ENCODE assay signal across 8 mouse cellular contexts in genomic region chr5:145205041-145205440, GRCm38 (mm10). TPM values are rescaled to one million over a fixed set of nuclear protein-coding genes. Genes with fewer than 3 reads are reported as not detected.
DNase-seq lines count a peak whose midpoint lies in the region; ATAC-seq and TF ChIP-seq lines count a peak whose summit lies in the region.

No protein-coding gene starts in this region.

- TF ChIP-seq POLR2A in embryonic fibroblast, embryonic 13.5 days (IDR thresholded peaks at IDR 0.05; ENCODE audit: low read depth, low read length) = 0 out of 2 replicates have a peak, but pooled peaks have one; percentile 21

- H3K4me1 ChIP-seq in embryonic fibroblast, embryonic 13.5 days (ENCODE audit: control insufficient read depth, insufficient read depth, low read length) = no peaks in the 10 kb centered on the region; the same call in 1 of the 2 replicates
- H3K4me1 ChIP-seq in limb, embryonic 13.5 days = peaks cover 25% of the 10 kb centered on the region
- peaks cover 29% of the 10 kb centered on the region for H3K4me1 ChIP-seq in neural tube, embryonic 15.5 days

- intact Hi-C loops in left cerebral cortex, postnatal 10 days (cut with DNase I) = no loop called here

- H3K36me3 ChIP-seq in limb, embryonic 13.5 days = peaks cover 27% of the 10 kb centered on the region
- H3K36me3 ChIP-seq in neural tube, embryonic 15.5 days = peaks cover 10% of the 10 kb centered on the region

- no peak for ATAC-seq in limb, embryonic 13.5 days (ENCODE audit: low FRiP score, low read depth)
- ATAC-seq in neural tube, embryonic 15.5 days (ENCODE audit: low FRiP score) = no peak

- no peak for TF ChIP-seq CTCF in embryonic fibroblast, embryonic 13.5 days (IDR thresholded peaks at IDR 0.05; ENCODE audit: borderline replicate concordance, insufficient read depth, low read length)

- peak overlapping the region; percentile 72 for H3K4me2 ChIP-seq in limb, embryonic 13.5 days (replicated peaks)
- H3K4me2 ChIP-seq in neural tube, embryonic 15.5 days = peak overlapping the region; percentile 71

- H3K27me3 ChIP-seq in limb, embryonic 13.5 days = no peaks in the 10 kb centered on the region
- no peaks in the 10 kb centered on the region for H3K27me3 ChIP-seq in neural tube, embryonic 15.5 days (replicated peaks)

- H3K4me3 ChIP-seq in embryonic fibroblast, embryonic 13.5 days (ENCODE audit: insufficient read depth, low read length) = peak overlapping the region; percentile 51
- peak overlapping the region; percentile 52 for H3K4me3 ChIP-seq in limb, embryonic 13.5 days
- H3K4me3 ChIP-seq in neural tube, embryonic 15.5 days (replicated peaks) = peak overlapping the region; percentile 57

- DNase-seq in lung, adult 18-20 months = peak; percentile 11 to 28
- DNase-seq in lung, postnatal 14 days = no peak
- no peak for DNase-seq in layer of hippocampus, adult 9-11 months
- DNase-seq in right cerebral cortex, postnatal 10 days (ENCODE audit: low spot score in 2 of 2) = no peak
- DNase-seq in left cerebral cortex, postnatal 10 days (ENCODE audit: extremely low spot score in 1 of 2, low spot score in 2 of 2) = no peak

- H3K9ac ChIP-seq in limb, embryonic 13.5 days = peak overlapping the region; percentile 62
- H3K9ac ChIP-seq in neural tube, embryonic 15.5 days (replicated peaks) = peak overlapping the region; percentile 24

- H3K9me3 ChIP-seq in limb, embryonic 13.5 days = no peaks in the 10 kb centered on the region
- no peaks in the 10 kb centered on the region for H3K9me3 ChIP-seq in neural tube, embryonic 15.5 days (replicated peaks)

- 19% methylated on average over 9 of the region's 9 CpGs for WGBS in limb, embryonic 13.5 days
- 24% methylated on average over 9 of the region's 9 CpGs for WGBS in neural tube, embryonic 15.5 days

- peak overlapping the region; percentile 47 for H3K27ac ChIP-seq in embryonic fibroblast, embryonic 13.5 days (ENCODE audit: insufficient read depth, low read length)
- no peak overlapping the region for H3K27ac ChIP-seq in limb, embryonic 13.5 days
- H3K27ac ChIP-seq in neural tube, embryonic 15.5 days (replicated peaks) = no peak overlapping the region

RNA-seq across cellular contexts. Expression of gene Zkscan5, which starts 0.7 kb away (rescaled TPM):
- 7.6 and 10.4 TPM in 2 replicates for polyA plus RNA-seq in embryonic fibroblast, embryonic 13.5 days (2011; ENCODE audit: insufficient read length, low read depth, missing spikeins)
- 16.3 and 17.1 TPM in 2 replicates for polyA plus RNA-seq in limb, embryonic 13.5 days (2015; fragmentation: Nextera tagmentation; extraction: Ambion mirVana)
- polyA plus RNA-seq in neural tube, embryonic 15.5 days (2015; fragmentation: Nextera tagmentation; extraction: Ambion mirVana) = 12.5 and 12.9 TPM in 2 replicates
- 10 to 100 TPM; 15.0 to 15.2 TPM for total RNA-seq in left cerebral cortex, postnatal 10 days (2021)

RNA-seq across cellular contexts. Expression of gene Zkscan14, which starts 3.4 kb away (rescaled TPM):
- 3.0 and 3.3 TPM in 2 replicates for polyA plus RNA-seq in embryonic fibroblast, embryonic 13.5 days (2011; ENCODE audit: insufficient read length, low read depth, missing spikeins)
- polyA plus RNA-seq in limb, embryonic 13.5 days (2015; fragmentation: Nextera tagmentation; extraction: Ambion mirVana) = 11.0 and 11.3 TPM in 2 replicates
- 12.8 and 14.4 TPM in 2 replicates for polyA plus RNA-seq in neural tube, embryonic 15.5 days (2015; fragmentation: Nextera tagmentation; extraction: Ambion mirVana)
- 10 to 100 TPM in 1 of 2 experiments, 1 to 10 TPM in 1; 10.0 to 10.3 TPM for total RNA-seq in left cerebral cortex, postnatal 10 days (2021)

RNA-seq across cellular contexts. Expression of gene Atp5j2, which starts 13.2 kb away (rescaled TPM):
- 218 and 245 TPM in 2 replicates for polyA plus RNA-seq in embryonic fibroblast, embryonic 13.5 days (2011; ENCODE audit: insufficient read length, low read depth, missing spikeins)
- 649 and 683 TPM in 2 replicates for polyA plus RNA-seq in limb, embryonic 13.5 days (2015; fragmentation: Nextera tagmentation; extraction: Ambion mirVana)
- polyA plus RNA-seq in neural tube, embryonic 15.5 days (2015; fragmentation: Nextera tagmentation; extraction: Ambion mirVana) = 724 and 793 TPM in 2 replicates
- total RNA-seq in left cerebral cortex, postnatal 10 days (2021) = 100 to 1,000 TPM; 267 to 289 TPM

RNA-seq across cellular contexts. Expression of gene Zfp655, which starts 26.5 kb away (rescaled TPM):
- polyA plus RNA-seq in embryonic fibroblast, embryonic 13.5 days (2011; ENCODE audit: insufficient read length, low read depth, missing spikeins) = 28.8 and 34.4 TPM in 2 replicates
- 33.8 and 34.1 TPM in 2 replicates for polyA plus RNA-seq in limb, embryonic 13.5 days (2015; fragmentation: Nextera tagmentation; extraction: Ambion mirVana)
- polyA plus RNA-seq in neural tube, embryonic 15.5 days (2015; fragmentation: Nextera tagmentation; extraction: Ambion mirVana) = 28.1 and 29.8 TPM in 2 replicates
- 10 to 100 TPM; 24.8 to 27.9 TPM for total RNA-seq in left cerebral cortex, postnatal 10 days (2021)

RNA-seq across cellular contexts. Expression of gene Cpsf4, which starts 38.0 kb away (rescaled TPM):
- 15.1 and 20.1 TPM in 2 replicates for polyA plus RNA-seq in embryonic fibroblast, embryonic 13.5 days (2011; ENCODE audit: insufficient read length, low read depth, missing spikeins)
- 55.6 and 58.1 TPM in 2 replicates for polyA plus RNA-seq in limb, embryonic 13.5 days (2015; fragmentation: Nextera tagmentation; extraction: Ambion mirVana)
- 49.7 and 50.3 TPM in 2 replicates for polyA plus RNA-seq in neural tube, embryonic 15.5 days (2015; fragmentation: Nextera tagmentation; extraction: Ambion mirVana)
- 10 to 100 TPM; 29.1 to 29.2 TPM for total RNA-seq in left cerebral cortex, postnatal 10 days (2021)

Comparison
In these comparisons a context has a peak if more than half of its experiments do, and no peak if none do; other contexts are left out.
1. DNase-seq: peak in lung, adult 18-20 months (2 of 2); none in lung, postnatal 14 days (single experiment), layer of hippocampus, adult 9-11 months (single experiment), right cerebral cortex, postnatal 10 days (0 of 2) and left cerebral cortex, postnatal 10 days (0 of 2).
2. Peak in every context shown above with its lines, with median percentiles within 50 percentile points of each other: H3K4me3 ChIP-seq.